Mouse (Mus musculus) cerebellum, postnatal 10 days (tissue): Measurements from ENCODE around the gene Nppa.
"Not testable (repeated sequence)": the region's sequence is repeated elsewhere in the genome, so short reads cannot be mapped to it uniquely, and the experiment has no call there.

Experiments used
- DNase-seq, 2 experiments: peaks; one replicate each; pipeline ENCODE4 v3.0.0; 2021; ENCODE audit warnings: mixed read lengths in 2 of 2

The Nppa gene

DNA sequence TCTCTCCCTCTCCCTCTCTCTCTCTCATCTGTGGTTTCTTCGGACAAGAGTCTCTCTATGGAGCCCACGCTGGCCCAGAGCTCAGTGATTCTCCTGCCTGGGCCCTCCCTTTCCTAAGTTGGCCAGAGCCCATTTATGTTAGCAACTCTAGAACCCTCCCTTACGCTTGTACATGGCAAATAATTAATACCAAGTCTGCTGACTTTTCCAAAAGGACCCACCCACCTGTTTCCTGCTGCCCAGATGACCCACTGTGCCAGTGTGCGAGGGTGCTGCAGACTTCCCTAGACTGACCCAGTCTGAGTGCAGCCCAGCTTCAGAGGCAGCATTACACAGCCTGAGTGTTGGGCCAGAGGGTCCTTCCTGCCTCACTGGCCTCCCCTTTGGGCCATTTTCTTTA, 11.7 kb downstream of the Nppa start:
- no peak for DNase-seq

DNA sequence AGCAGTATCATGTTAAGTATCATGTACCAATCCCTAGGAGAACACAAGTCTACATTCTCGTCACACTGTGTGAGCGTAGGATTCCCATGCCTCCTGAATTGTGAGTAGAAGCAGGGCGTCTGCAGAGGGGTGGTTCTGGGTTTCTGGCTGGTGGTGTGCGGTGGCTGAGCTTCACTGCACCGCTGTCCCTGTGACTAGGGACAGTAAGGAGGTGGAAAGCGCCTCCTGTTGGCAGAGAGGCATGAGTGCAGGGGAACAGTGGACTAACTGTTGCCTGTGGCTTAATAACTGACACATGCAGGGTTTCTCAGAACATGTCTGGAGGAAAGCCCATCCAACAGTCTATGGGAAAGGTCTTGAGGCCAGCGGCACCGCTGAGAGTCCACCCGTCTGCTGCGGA, 14.9 kb downstream of the Nppa start:
- peak; percentile 34 to 53 for DNase-seq

DNA sequence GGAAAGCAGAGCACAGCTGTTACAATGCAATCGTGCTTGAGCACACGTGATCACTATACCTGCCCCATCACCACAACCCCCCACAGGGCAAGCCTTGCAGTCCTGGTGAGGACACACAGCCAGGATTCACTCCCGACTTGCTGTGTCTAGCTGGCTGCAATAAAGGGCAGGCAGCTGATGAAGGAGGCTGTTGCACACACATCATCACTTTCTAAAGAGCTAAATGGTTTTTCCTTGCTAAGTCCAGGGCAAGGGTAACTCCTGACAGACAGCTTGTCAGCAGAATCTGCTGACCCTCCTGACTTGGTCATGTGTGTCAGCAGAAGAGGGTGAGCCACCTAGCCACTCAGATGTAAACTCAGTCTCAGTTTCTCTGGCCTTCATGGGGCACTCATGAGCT, 16.5 kb downstream of the Nppa start:
- no peak for DNase-seq

DNA sequence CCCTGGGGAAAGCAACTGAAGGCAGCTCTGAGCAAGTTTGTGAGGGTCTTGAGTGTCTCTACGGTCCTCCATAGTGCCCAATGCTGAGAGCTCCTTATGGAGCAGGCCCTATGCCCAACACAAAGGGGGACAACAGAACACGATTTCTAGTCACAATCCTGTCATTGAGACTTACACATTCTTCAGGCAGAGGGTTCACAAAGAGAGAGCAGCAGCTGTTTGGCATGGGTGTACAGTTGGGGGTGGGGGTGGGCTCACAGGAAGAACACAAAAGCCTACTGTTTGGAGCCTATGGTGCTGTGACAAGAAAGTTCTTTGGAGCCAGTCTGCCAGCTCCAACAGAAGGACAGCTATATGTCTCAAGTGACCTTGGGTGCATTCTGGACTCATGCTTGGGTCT, 17.9 kb downstream of the Nppa start:
- DNase-seq: no peak

DNA sequence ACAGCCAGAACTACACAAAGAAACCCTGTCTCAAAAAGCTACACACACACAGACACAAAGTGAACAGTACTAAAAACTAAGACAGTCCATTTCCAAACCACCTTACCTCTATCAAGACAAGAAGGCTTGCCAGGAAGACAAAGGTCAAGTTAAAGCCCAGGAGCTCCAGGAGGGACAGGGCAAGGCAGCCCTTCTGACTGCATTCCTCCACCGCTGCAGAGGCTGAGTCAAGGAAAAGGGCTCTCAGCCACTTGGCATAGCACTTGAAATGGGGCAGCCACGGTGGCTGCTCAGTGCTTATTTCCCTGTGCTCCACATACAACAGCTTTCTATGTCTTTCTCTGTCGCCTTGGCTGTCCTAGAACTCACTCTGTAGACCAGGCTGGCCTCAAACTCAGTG, 23.5 kb downstream of the Nppa start:
- DNase-seq: no peak

DNA sequence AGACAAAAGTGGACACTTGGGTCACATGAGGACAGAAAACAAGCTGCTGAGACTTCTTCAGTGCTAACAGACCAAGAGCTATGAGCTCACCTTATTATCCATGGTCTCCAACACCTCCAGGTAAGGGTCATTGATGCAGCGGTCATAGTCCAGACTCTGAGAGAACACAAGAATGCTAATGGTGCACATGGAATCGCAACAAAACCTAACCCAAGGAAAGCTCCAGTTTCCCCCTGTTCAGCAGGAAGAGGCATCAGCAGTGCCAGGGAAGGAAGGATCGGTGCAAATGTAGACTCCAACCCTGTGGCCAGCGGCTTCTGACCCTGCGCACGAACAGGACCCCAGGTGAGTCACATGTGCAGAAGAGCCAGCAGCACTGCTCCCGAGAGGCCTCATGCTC, 28.8 kb downstream of the Nppa start:
- no peak for DNase-seq

DNA sequence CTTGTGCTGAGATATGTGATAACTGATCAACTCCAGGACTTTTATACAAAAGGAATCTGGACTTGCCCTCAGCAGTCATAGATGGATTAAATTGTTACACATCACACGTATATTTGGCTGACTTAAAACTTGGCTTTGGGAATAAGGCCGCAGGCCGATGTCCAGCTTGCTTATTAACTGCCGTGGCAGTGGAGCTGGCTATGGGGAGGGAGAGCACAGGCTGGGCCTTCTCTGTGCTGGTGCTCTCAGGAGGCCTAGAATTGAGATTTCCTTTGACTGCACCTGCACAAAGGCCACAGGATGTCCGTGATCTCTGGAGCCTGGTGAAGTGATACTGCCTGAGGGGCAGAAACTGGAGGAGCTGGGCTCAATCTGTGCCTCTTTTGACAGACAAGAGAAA, 30.0 kb downstream of the Nppa start:
- no peak for DNase-seq

DNA sequence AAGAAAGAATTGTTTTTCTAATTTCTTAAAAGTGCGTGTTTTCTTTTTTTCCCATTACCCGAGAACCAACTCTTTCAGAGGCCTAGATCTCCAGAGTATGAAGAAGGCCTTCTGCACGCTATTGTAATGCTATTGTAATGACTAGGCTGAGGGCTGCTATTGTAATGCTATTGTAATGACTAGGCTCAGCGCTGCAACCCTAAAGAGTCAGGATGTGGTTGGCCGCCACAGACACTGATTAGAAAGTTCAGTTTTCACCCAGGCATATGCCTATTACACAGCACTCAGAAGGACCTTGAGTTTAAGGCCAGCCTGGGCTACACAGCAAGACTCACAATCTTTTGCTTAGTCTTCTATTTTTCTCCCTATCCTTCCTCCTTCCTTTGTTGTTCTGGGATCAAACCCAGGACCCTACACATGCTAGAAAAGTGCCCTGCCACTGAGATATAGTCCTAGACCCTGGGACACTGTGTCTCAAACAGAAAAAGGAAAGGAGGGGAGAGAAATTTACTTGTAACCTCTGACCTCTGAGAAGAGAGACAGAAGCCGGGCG, 33.4 kb downstream of the Nppa start:
- DNase-seq: no peak

DNA sequence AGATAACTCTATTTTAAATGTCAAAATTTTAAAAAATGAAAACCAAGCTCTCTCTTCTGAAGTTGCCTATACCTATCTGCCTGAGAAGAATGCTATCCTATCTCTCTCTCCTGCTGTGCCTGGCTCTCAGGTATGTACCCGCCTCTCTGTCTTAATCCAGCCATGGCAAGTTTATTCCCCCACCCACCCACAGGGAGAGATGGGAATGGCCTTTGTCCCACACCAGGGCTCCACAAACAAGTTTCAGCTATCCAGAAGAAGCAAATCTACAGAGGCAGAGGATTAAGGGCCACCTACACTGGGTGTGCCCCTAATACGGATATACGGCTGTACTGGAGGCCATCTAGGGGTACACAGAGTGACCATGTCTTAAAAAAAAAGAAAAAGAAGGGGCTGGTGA, 34.9 kb downstream of the Nppa start:
- no peak for DNase-seq

DNA sequence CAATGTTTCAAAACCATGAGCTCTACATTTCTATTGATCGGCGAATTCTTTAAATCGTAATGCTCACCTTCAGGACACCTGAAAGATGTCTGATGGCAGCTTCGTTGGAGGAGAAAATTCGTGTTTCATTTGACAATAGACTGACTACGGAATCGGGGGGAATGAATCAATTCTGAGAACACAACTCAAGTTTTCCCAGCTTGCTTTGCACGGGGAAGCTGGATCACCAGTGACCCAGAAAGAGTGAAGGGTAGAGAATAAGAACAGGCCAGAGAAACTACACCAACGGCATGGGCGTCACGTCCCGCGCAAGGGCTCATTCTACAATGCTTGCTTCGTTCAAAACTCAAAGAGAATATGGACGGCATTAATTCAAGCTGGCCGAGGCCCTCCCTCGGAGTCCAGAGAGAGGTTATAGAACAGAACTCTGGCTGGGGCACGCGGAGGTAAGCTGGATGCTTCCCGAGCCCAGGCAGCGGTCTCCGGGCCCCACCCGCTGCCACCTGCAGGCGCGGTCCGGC, 37.6 kb downstream of the Nppa start:
- no peak for DNase-seq

DNA sequence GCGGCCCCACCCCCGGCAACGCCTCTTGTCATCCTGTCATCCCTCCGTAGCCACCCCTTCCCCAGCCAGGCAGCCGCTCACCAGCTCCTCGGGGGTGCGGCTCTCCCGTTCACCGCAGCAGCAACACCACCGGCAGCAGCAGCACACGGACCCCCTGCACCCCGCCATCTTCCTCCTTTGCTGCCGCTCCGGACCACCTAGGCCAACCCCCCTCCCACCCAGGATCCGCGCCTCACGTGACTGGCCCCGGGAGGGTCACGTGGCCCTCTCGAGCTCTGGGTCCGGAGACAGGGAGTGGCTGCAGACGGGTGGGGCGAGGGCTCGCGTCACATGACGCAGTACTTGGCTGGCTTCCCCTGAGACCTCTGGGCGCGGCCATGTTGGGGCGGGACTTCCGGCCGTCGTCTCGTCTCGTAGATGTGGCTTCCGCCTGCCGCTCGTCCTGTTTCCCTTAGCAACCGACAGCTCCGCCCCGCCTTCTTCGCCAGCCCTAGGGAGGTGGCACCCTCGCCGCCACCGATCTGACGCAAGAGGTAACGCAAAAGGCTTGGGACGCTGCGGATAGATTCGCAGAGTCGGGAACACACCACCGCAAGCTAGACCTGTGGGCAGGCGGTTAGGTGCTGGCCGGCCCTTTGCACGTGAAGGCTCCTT, 38.2 kb downstream of the Nppa start, which contains the start of the genes Clcn6 and Mthfr:
Gene Clcn6 (minus strand): TSS at position 222 of the 654 bp plus-strand sequence.
Gene Mthfr (plus strand): TSS at position 478 of the 654 bp plus-strand sequence.
- DNase-seq: peak; percentile 100

DNA sequence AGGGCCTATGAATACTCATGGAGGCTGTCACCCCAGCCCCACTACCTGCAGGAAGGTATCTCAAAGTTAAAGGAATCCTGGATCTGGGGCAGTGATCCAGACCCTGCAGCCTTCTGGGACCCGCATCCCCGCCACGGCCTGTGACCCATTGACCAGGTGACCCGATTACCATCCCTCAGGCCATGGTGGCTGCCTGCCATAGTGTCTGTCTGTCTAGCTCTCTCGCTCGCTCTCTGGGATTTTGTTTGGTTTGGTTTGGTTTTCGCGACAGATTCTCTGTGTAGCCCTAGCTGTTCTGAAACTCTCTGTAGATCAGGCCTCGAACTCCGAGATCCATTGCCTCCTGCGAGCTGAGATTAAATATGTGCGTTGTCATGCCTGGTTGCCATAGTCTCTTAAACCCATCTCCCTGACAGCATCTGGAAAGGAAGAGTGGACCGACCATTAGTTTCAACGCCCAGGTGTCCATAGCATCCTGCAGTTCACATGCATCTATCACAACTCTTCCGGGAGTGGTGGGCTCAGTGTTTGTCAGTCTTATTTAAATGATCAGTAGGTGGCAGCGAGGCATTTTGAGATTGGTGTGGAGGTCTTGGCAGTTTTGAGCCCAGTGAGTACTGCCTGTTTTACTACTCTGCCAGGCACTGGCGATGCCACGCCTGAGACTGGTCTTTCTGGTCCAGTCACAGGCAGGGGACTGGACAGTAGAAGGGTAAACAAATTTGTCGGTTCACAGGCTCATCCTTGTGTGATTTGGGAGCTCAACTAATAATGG, 38.9 kb downstream of the Nppa start:
- DNase-seq: peak; percentile 73 to 80

DNA sequence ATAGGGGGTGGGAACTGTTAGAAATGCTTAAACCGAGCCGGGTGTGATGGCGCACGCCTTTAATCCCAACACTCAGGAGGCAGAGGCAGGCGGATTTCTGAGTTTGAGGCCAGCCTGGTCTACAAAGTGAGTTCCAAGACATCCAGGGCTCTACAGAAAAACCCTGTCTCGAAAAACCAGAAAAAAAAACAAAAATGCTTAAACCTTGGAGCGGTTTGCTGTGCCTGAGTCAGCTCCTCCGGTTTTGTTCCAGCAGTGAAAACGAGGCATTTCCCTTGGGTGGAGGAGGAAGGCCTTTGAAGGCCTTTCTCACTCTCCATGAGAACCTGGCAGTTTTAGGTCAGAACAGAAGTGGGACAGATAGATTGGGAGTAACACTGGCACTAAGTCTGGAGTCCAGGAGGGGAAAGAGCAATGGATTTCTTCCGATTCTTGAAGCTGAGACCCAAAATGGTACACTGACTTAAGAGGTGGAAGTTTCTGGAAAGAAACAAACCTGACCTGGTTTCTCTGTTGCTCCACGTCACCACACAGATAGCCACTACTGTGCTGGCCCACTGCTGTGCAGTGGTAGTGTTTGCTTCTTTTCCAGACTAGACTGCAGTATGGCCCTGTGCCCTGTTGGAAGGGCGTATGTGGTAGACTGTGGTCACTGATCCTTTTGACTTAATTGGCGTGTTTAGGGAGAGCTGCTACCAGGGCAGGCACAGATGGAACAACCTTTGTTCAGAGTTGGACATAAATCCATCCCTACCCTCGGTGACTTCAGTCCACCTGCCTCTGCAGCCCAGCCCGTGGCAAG, 39.7 kb downstream of the Nppa start:
- peak; percentile 54 for DNase-seq

DNA sequence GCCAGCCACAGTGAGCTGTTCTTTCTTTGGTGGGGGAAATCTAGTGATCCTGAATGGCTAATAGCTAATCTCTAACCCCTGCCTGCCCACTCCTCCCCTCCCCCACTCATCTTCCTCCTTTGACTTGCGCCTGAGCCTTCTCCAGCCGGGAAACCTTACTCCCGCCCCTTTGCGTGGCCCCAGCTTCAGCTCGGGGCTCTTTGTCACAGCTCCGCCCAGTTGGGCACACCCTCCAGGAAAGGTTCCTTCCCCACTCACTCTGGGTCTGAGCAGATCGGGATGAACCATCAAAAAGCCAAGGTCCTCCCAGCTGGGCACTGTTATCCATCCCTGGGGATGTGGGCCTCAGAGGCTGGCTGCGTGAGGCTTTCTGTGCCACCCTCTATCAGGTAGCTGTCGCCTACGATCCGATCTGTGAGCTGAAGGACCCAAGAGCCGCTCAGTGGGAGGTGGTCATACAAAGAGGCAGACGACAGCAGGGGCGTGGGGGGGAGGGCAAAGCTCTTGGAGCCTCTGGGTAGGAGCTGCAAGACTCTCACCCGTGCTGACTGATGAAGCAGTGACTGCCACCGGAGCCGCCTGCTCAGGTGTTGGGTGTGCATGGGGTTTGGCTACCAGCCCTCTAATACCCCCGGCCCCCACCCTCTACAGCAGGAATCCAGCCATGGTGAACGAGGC, 40.5 kb downstream of the Nppa start:
- peak; percentile 78 to 80 for DNase-seq

DNA sequence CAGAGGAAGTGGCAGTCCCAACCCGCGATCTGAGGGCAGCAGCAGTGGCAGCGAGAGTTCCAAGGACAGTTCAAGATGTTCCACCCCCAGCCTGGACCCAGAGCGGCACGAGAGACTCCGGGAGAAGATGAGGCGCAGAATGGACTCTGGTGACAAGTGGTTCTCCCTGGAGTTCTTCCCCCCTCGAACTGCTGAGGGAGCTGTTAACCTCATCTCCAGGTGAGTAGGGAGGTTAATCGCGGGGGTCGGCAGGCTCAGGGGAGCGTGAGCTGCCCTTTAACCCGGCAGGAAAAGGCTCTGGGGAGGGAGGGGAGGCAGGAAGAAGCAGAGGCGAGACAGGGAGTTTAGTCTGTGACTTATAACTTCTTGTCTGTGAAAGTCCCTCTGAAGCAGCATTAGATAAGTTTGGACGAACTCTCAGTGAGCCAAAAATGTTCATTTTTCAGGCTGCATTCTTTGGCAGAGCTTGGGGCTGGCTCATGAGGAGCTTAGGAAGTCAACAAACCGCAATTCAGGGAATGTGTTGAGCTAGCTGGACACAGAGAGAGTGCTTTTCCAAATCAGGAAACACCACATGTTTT, 41.2 kb downstream of the Nppa start:
- DNase-seq: no peak

DNA sequence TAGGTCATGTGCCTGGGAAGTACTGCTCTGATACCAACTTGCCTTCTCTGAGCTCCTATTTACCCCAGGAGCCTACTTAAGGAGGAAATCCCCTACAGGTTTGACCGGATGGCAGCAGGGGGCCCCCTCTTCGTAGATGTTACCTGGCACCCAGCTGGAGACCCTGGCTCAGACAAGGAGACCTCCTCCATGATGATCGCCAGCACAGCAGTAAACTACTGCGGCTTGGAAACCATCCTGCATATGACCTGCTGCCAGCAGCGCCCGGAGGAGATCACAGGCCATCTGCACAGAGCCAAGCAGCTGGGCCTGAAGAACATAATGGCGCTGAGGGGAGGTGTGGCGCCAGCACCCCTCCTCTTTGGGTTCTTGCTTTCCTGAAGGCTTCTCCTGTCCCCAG, 42.8 kb downstream of the Nppa start:
- DNase-seq: peak; percentile 71 to 80

DNA sequence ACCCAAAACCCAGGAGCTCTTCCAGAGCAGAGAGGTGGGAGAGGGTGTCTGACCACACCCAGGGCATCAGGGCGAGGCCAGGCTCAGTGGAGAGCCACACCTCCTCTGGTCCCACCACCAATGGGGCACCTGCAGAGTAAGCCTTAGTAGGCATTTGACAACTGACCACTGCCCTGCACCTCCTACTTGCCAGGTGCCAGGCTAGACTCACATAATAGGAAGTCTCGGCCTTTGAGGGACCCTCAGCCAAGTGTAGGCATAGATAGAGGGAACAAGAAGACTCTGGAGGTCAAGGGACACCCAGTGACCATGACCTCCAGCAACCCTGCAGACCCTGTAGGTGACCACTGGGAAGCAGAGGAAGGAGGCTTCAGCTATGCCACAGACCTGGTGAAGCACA, 43.6 kb downstream of the Nppa start:
- DNase-seq: no peak

DNA sequence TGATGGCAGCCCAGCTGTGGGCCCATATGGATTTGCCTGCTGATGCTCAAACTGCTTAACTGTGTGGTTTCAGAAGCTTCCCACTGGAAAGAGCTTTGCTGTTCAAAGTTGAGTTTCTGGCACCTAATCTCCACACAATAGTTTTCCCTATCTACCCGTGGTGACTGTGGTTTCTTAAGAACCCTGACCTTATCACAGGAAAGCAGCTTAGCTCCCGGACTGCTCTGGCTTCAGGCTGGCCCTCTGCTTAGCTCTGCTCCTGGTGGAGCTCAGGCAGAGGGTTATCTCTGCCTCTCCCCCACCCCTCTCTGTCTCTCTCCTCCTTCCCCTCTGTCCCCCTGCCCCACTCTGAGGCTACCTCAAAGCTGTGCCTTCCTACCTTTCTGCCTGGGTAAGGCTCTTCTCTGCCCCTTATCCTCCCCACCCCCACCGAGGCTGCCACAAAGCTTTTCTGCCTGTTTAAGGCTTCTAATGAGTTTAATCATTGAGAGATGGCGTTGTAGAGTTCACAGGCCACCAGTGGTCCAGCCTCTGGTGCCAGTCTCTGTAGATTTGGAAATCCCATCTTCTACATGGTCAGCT, 46.0 kb downstream of the Nppa start:
- no peak for DNase-seq

DNA sequence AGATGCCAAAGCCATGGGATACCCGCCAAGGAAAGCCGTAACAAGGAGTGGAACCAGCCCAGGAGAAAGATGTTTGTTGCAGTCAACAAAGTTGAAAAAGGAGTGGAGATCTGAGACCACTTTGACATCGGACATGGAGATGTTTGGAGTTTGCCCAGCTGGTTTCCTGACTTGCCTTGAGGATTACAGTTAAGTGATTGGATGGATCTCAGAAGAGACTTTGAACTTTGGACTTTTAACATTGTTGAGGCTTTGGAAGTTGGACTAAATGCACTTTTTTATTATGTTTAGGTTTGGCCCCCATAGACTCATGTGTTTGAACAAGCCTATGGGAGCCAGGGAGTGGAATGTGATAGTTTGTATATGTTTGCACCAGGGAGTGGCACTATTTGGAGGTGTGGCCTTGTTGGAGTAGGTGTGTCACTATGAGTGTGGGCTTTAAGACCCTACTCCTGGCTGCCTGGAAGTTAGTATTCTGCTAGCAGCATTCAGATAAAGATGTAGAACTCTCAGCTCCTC, 49.9 kb downstream of the Nppa start:
- DNase-seq: not testable (repeated sequence)

DNA sequence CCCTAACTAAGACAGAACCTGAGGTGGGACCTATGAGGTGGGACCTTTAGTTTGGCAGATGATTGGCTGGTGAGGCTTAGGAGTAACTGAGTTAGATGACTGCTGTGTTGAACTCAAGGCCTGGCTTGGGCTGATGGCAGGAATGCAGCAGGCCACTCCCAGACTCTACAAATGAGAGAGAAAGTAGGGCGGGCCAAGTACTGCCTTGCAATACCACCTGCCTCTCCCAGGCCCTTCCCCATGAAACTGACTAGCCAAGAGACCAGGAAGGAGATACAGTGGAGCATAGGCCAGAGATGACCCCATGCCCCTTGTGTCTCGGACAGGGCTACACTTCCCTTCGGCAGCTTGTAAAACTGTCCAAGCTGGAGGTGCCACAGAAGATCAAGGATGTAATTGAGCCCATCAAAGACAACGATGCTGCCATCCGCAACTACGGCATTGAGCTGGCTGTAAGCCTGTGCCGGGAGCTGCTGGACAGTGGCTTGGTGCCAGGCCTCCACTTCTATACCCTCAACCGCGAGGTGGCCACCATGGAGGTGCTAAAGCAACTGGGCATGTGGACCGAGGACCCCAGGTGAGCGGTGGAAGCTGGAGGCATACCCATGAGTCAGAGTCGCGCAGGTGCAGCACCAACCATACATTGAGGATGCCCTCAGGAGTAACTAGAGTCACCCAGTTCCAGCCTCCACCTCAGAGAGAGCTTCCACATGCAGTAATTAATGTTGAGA, 50.7 kb downstream of the Nppa start:
- peak; percentile 54 to 57 for DNase-seq
